Mouse (Mus musculus): ENCODE results near the gene Atad3a. TPM values are rescaled to one million over a fixed set of nuclear protein-coding genes. Genes with fewer than 3 reads are reported as not detected.
A peak's percentile ranks its signal among the peaks of the same experiment; 100 is the strongest.

Gene Atad3a
- polyA plus RNA-seq (2015; fragmentation: Nextera tagmentation; extraction: Ambion mirVana), result 68.4 and 73.3 TPM in 2 replicates

DNA sequence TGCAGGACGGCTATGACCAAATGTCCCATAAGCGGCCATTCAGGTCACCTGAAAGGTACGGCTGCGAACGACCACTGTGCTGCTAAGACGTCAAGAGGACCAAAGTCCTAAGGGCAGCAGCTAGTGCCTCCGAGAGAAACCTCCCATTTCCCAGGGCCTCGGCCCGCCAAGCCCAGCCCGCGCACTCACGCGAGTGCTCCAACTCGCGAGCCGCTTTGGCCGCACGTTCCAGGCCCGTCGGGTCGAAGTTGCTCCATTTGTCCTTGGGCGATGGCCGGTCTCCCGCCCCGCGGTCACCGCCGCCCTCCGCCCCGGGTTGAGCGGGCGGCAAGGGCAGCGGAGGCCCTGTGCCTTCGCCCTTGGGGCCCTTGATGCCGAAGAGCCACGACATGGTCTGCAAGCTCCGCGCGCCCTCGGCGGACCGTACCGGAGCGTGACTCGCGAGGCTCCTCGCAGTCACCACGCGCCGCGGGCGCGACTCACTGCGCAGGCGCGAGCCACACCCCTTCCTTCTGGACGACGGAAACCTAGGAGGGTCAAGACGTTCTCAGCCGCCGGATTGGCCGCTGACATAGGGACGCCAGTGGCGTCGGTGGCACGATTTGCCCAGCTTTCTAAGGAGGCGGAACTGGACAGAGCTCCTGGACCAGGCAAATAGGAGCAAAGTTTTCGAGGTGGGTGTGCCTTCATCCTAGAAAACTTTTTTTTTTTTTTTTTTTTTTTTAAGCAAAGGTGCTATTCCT lies at the start of gene Atad3a:
Atad3a (minus strand) TSS at position 481 of the 743 bp plus-strand sequence.
- H3K27me3 ChIP-seq (ENCODE audit: control insufficient read depth, insufficient read depth, low read depth, low read length), result no peaks in the 10 kb centered on the region

DNA sequence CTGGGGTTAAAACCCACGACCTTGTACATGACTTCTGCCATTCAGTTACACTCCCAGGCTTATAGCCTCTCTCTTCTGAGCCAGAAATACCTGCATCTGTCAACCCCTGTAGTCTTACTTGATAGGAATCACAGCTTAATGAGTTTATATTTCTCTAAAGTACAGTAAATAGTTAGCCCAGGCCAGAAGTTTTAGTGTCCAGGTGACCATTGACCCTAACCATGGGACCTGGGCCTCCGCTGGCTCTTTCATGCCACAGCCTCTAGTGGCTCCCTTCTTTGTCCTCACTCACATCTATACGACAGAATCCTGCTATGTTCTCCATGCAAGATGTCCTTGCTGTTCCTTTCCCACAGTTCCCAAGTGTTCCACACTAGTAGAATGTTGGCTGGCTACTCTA lies 46.9 kb upstream of the Atad3a start:
- peaks cover 30% of the 10 kb centered on the region for H3K36me3 ChIP-seq (ENCODE audit: control insufficient read depth, insufficient read depth, low read length)
- H3K9me3 ChIP-seq (ENCODE audit: control insufficient read depth, low read length), result no peaks in the 10 kb centered on the region
- ATAC-seq (ENCODE audit: low read depth), result no peak
- no peak overlapping the region for H3K9ac ChIP-seq (ENCODE audit: low read length)
- H3K4me3 ChIP-seq (ENCODE audit: low read length), result no peak overlapping the region
- WGBS, result 90% methylated on average over 3 of the region's 3 CpGs
- no peak overlapping the region for H3K27ac ChIP-seq (ENCODE audit: low read length)
- peaks cover 9% of the 10 kb centered on the region for H3K4me1 ChIP-seq (replicated peaks; ENCODE audit: control insufficient read depth, insufficient read depth, low read length)
- H3K4me2 ChIP-seq (ENCODE audit: low read depth, low read length), result no peak overlapping the region
- H3K27me3 ChIP-seq (ENCODE audit: control insufficient read depth, insufficient read depth, low read depth, low read length), result no peaks in the 10 kb centered on the region

More for the DNA sequence above, at the start of gene Atad3a:
- Histone ChIP-seq H3K4me1 (replicated peaks; ENCODE audit: control insufficient read depth, insufficient read depth, low read length) (peaks cover 18% of the 10 kb centered on the region), H3K9ac (ENCODE audit: low read length) (peak within 1 kb of the TSS; percentile 82), H3K27ac (ENCODE audit: low read length) (peak within 1 kb of the TSS; percentile 45), H3K36me3 (ENCODE audit: control insufficient read depth, insufficient read depth, low read length) (peaks cover 4% of the 10 kb centered on the region), H3K4me2 (ENCODE audit: low read depth, low read length) (peak within 1 kb of the TSS; percentile 98), H3K9me3 (ENCODE audit: control insufficient read depth, low read length) (no peaks in the 10 kb centered on the region), H3K4me3 (ENCODE audit: low read length) (peak within 1 kb of the TSS; percentile 85)
- under 1% methylated on average over 63 of the region's 68 CpGs for WGBS
- peak; percentile 99 for ATAC-seq (ENCODE audit: low read depth)

DNA sequence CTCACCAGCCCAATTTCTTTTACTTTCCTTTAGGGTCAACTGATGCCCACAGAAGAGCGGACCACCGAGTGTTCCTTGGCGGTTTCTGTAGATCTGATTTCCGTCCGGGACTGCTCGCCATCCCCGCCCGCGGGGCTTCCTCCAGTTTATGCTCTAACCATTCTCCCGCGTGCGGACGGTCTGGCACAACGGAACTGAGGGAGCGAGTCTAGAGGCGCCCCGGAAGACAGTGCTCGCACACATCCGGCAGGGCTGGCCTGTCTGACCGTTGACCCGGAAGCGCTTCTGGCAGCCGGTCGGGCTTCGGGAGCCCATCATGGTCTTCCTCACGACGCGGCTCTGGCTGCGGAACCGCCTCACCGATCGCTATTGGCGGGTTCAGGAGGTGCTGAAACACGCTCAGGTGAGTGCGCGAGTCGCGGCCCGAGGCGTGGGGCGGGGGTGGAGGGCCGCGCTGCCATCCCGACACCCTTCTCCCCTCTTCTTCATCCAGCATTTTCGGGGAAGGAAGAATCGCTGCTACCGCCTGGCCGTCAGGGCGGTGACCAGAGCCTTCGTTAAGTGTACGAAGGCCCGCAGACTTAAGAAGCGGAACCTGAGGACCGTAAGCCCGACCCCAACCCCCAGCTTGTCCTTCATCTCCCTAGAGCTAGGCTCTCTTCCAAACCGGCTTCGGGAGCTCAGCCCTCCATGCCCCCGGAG lies 42.6 kb upstream of the Atad3a start:
- ATAC-seq (ENCODE audit: low read depth), result peak; percentile 98
- H3K4me1 ChIP-seq (replicated peaks; ENCODE audit: control insufficient read depth, insufficient read depth, low read length), result peaks cover 12% of the 10 kb centered on the region
- under 1% methylated on average over 58 of the region's 58 CpGs for WGBS

DNA sequence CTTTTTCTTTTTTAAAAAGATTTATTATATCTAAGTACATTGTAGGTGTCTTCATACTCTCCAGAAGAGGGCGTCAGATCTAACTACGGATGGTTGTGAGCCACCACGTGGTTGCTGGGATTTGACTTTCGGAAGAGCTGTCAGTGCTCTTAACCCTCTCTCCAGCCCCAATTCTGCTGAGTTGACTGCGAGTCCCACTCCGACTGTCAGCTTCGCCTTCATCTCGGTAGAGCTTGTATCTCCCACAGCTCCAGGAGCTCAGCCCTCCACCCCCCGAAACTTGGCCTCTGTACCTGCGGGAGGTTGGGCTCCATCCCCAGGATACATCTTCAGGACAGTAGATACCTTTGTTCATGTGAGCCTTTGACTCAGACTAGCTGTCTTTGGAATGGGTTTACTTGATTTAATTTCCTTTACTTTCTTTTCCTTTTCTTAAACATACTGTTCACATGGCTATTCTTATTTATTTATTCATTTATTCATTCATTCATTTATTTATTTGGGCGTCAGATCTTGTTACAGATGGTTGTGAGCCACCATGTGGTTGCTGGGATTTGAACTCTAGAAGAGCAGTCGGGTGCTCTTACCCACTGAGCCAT lies 41.9 kb upstream of the Atad3a start, which contains the start of gene Mrpl20:
Mrpl20 (plus strand) TSS at position 138 of the 599 bp plus-strand sequence.
- Histone ChIP-seq H3K4me3 (ENCODE audit: low read length) (peak within 1 kb of the TSS; percentile 81), H3K4me1 (replicated peaks; ENCODE audit: control insufficient read depth, insufficient read depth, low read length) (peaks cover 12% of the 10 kb centered on the region), H3K36me3 (ENCODE audit: control insufficient read depth, insufficient read depth, low read length) (peaks cover 6% of the 10 kb centered on the region), H3K27me3 (ENCODE audit: control insufficient read depth, insufficient read depth, low read depth, low read length) (no peaks in the 10 kb centered on the region), H3K9ac (ENCODE audit: low read length) (peak within 1 kb of the TSS; percentile 76), H3K27ac (ENCODE audit: low read length) (peak within 1 kb of the TSS; percentile 64), H3K4me2 (ENCODE audit: low read depth, low read length) (peak within 1 kb of the TSS; percentile 69), H3K9me3 (ENCODE audit: control insufficient read depth, low read length) (no peaks in the 10 kb centered on the region)
- no peak for ATAC-seq (ENCODE audit: low read depth)
- WGBS, result 8% methylated on average over 12 of the region's 12 CpGs

More for the DNA sequence above, 42.6 kb upstream of the Atad3a start:
- Histone ChIP-seq H3K9me3 (ENCODE audit: control insufficient read depth, low read length) (no peaks in the 10 kb centered on the region), H3K9ac (ENCODE audit: low read length) (peak overlapping the region; percentile 76), H3K27ac (ENCODE audit: low read length) (peak overlapping the region; percentile 64), H3K4me3 (ENCODE audit: low read length) (peak overlapping the region; percentile 81), H3K27me3 (ENCODE audit: control insufficient read depth, insufficient read depth, low read depth, low read length) (no peaks in the 10 kb centered on the region), H3K36me3 (ENCODE audit: control insufficient read depth, insufficient read depth, low read length) (peaks cover 8% of the 10 kb centered on the region), H3K4me2 (ENCODE audit: low read depth, low read length) (peak overlapping the region; percentile 69)

DNA sequence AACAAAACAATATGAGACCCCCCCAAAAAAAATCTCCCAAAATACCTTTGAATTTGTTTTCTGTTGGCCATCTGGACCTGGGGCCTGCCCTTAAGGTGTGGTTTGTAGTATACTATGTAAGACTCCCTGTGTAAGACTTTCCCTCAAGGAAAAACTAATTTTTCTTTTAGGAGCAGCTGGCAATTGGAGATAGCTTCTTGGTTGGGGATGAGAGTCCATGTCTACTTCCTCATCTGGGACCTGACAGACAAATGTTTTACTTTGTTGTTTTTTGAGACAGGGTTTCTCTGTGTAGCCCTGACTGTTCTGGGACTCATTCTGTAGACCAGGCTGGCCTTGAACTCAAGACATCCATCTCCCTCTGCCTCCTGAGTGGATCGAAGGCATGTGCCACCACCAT lies 41.2 kb upstream of the Atad3a start:
- H3K27me3 ChIP-seq (ENCODE audit: control insufficient read depth, insufficient read depth, low read depth, low read length), result no peaks in the 10 kb centered on the region; the same call in 1 of the 2 replicates
- no peak for ATAC-seq (ENCODE audit: low read depth)
- WGBS, result 95% methylated on average over 1 of the region's 1 CpGs

DNA sequence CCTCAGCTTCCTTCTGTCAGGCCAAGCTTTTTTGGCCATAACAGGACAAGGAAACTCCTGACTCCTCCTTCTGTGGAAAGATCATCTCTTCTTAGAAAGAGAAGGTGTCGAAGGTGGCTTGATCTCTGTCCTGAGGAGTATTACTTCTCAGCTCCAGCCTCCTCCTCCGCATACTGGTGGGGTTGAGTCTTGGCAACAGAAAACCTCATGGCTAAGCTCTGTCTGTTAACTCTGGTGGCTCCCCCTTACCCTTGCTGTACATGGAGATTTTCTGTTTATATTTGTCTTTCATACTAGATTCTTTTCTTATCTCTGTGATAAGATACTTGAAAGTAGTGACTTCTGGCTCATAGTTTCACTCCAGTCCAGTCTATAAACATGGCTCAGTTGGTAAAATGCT lies 32.8 kb upstream of the Atad3a start:
- Histone ChIP-seq H3K9me3 (ENCODE audit: control insufficient read depth, low read length) (no peaks in the 10 kb centered on the region), H3K4me1 (replicated peaks; ENCODE audit: control insufficient read depth, insufficient read depth, low read length) (no peaks in the 10 kb centered on the region), H3K27me3 (ENCODE audit: control insufficient read depth, insufficient read depth, low read depth, low read length) (no peaks in the 10 kb centered on the region; the same call in 1 of the 2 replicates), H3K4me3 (ENCODE audit: low read length) (no peak overlapping the region), H3K9ac (ENCODE audit: low read length) (no peak overlapping the region), H3K36me3 (ENCODE audit: control insufficient read depth, insufficient read depth, low read length) (no peaks in the 10 kb centered on the region), H3K4me2 (ENCODE audit: low read depth, low read length) (no peak overlapping the region), H3K27ac (ENCODE audit: low read length) (no peak overlapping the region)
- WGBS, result 45% methylated on average over 2 of the region's 2 CpGs
- ATAC-seq (ENCODE audit: low read depth), result peak; percentile 47; the same call in 1 of the 2 replicates

More for the DNA sequence above, 41.2 kb upstream of the Atad3a start:
- Histone ChIP-seq H3K9me3 (ENCODE audit: control insufficient read depth, low read length) (no peaks in the 10 kb centered on the region), H3K36me3 (ENCODE audit: control insufficient read depth, insufficient read depth, low read length) (no peaks in the 10 kb centered on the region), H3K4me1 (replicated peaks; ENCODE audit: control insufficient read depth, insufficient read depth, low read length) (peaks cover 12% of the 10 kb centered on the region), H3K9ac (ENCODE audit: low read length) (no peak overlapping the region), H3K27ac (ENCODE audit: low read length) (no peak overlapping the region), H3K4me2 (ENCODE audit: low read depth, low read length) (no peak overlapping the region), H3K4me3 (ENCODE audit: low read length) (no peak overlapping the region)

DNA sequence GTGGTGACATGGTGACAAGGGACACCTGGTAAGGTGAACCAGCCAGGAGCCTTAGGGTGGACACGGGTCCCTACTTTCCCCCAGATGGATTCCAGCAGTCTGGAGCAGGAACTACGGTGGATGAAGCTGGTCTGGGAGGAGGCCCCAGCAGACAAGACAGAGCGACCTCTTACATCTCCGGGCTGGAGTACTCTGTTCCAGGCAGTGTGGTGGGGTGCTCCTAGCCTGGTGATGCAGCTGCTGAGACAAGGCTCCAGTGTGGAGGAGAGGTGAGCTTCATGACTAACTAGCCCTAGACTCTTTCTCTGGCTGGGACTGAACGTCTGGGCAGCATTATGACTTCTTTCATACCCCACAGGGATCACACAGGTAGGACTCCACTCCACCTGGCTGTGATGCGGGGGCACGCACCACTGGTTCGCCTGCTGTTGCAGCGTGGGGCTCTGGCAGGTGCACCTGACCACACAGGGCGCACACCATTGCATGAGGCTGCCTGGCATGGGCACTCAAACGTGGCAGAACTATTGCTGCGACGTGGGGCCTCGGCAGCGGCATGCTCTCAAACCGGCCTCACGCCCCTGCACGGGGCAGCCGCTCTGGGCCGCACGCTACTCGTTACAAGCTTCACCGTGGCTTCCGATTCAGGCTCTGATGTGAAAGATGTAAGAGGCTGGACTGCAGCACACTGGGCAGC lies 30.5 kb upstream of the Atad3a start:
- Histone ChIP-seq H3K9me3 (ENCODE audit: control insufficient read depth, low read length) (no peaks in the 10 kb centered on the region), H3K4me3 (ENCODE audit: low read length) (no peak overlapping the region), H3K4me1 (replicated peaks; ENCODE audit: control insufficient read depth, insufficient read depth, low read length) (no peaks in the 10 kb centered on the region), H3K4me2 (ENCODE audit: low read depth, low read length) (no peak overlapping the region), H3K27ac (ENCODE audit: low read length) (no peak overlapping the region), H3K9ac (ENCODE audit: low read length) (no peak overlapping the region), H3K36me3 (ENCODE audit: control insufficient read depth, insufficient read depth, low read length) (no peaks in the 10 kb centered on the region), H3K27me3 (ENCODE audit: control insufficient read depth, insufficient read depth, low read depth, low read length) (no peaks in the 10 kb centered on the region)
- no peak for ATAC-seq (ENCODE audit: low read depth)
- WGBS, result 69% methylated on average over 24 of the region's 24 CpGs

DNA sequence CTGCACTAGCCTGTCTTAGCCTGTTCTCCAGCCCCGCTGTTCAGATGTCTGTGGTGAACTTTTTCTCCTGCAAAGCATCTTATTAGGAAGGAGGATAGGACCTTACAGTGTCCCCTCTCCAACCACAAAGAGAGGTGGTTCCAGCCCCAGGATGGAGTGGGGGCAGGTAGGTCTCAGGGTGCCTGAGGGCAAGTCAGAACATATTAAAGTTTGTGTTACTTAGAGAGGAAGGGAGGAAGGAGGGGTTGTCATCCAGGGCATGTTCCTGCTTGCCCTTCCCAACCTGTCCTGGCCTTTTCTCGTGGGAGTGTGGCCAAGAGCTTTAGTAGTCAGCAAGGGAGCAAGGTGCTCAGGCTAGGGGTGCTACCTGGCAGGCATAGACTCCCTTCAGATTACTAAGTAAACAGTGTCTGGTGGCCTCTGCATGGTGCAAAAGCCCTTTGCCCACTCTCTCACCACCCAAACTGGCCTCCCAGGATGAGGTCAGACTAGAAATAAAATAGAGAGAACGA lies 29.8 kb upstream of the Atad3a start:
- WGBS, result 51% methylated on average over 3 of the region's 3 CpGs
- Histone ChIP-seq H3K4me3 (ENCODE audit: low read length) (no peak overlapping the region), H3K4me1 (replicated peaks; ENCODE audit: control insufficient read depth, insufficient read depth, low read length) (no peaks in the 10 kb centered on the region), H3K9ac (ENCODE audit: low read length) (no peak overlapping the region), H3K9me3 (ENCODE audit: control insufficient read depth, low read length) (no peaks in the 10 kb centered on the region), H3K27ac (ENCODE audit: low read length) (no peak overlapping the region), H3K4me2 (ENCODE audit: low read depth, low read length) (no peak overlapping the region), H3K27me3 (ENCODE audit: control insufficient read depth, insufficient read depth, low read depth, low read length) (no peaks in the 10 kb centered on the region), H3K36me3 (ENCODE audit: control insufficient read depth, insufficient read depth, low read length) (no peaks in the 10 kb centered on the region)
- 0 out of 2 replicates have a peak, but pooled peaks have one; percentile 34 for ATAC-seq (ENCODE audit: low read depth)
